Mouse (Mus musculus): Measurements from ENCODE around the gene Tlr2. TPM values are rescaled to one million over a fixed set of nuclear protein-coding genes. Genes with fewer than 3 reads are reported as not detected.
"Not testable (repeated sequence)": the region's sequence is repeated elsewhere in the genome, so short reads cannot be mapped to it uniquely, and the experiment has no call there.

Tlr2 gene
- total RNA-seq (2021) = 1 to 10 TPM; 2.8 to 5.0 TPM
- polyA plus RNA-seq (2012; rRNA removed) = 1.8 TPM in 2 replicates
- long read RNA-seq, partial matches to known transcripts = 1 of 5 reads
- long read RNA-seq, other reads (novel, unspliced or antisense) = 0 of 5 reads

DNA sequence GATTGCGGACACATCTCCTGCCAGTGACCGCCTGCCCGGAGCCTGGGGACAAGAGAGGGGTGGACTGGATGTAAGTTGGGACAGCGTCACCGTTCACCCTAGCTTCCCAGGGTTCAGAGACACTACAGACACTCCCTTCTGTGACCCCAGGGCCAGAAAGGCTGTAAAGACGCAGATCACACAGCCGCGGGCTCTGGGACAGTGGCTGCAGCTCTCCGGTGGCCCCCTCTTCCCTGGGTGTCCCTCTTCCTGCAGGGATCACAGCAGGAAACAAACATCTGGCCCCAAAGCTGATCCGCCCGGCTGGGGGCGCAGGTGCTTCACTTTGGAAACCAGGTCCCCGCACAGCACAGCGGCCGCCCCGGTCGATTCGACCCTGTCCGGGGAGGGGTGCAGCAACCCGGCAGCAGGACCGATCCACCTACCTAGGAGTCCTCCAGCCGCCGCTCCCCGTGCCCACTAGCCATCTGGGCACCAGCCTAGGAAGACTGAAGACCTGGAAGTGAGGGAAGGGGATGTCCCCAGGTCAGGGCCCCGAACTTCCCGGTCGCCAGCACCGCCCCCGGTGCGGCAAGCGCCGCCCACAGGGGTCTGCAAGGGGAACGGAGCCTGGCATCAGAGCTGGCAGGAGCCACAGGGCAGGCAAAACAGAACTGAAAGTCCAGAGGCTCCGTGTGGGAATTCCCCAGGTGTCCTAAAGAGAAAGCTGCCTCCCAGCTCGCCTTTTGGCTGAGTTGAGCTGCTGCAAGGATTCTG lies at the start of gene Tlr2:
Tlr2 (minus strand) TSS at position 673 of the 756 bp plus-strand sequence.
- peak; percentile 91 for DNase-seq

DNA sequence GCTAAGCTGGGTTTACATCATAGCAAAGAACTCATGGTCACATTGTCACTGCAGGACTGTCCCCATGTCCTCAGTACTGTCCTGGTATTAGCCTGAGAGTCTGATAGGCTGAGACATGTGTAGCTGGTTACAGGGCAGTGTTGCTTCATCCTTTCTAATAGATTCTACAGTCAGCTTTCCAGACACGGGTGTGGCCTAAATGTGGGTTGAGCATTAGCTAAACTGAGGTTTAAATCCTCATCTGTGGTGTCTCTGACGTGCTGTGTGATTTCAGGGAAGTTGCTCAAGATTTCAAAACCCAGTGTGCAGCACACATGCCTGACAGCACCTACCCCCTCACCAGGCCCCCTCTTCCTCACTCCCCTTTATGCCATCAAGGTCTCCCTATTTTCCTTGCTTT lies 43.6 kb upstream of the Tlr2 start:
- DNase-seq = no peak

DNA sequence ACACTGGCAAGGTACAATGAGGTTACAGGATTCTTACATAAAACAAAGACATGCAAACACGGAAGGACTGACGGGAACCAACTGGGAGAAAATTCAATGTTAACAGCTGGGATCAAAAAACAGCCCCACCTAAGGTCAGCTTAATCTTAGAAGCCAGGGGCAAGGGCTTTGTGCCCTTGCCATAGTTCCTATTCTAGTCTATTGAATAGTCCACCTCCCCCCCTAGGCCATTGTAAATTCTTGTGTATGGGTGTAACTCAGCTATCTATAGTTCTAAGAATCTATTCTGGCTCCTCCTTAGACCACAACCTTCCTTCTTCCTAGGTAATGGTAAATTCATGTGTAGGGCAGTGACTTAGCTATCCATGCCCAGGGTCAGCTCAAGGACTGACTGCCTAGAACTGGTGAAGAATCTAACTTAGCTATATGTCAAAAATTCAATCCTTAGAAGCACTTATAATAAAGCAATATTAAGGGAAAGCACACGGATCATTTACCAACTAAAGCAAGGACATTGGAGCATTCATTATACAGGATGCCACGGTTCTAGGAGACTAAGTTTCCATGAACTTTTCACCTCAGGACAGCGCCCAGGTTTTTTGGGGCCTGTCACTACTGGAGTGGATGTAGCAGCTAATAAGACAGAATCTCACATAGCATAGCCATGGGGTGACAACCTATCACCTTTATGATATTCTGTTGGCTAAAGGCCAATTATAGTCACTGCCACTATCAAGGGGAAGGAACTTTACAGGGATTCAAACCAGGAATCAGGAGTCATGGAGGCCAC lies 37.9 kb upstream of the Tlr2 start:
- not testable (repeated sequence) for DNase-seq

DNA sequence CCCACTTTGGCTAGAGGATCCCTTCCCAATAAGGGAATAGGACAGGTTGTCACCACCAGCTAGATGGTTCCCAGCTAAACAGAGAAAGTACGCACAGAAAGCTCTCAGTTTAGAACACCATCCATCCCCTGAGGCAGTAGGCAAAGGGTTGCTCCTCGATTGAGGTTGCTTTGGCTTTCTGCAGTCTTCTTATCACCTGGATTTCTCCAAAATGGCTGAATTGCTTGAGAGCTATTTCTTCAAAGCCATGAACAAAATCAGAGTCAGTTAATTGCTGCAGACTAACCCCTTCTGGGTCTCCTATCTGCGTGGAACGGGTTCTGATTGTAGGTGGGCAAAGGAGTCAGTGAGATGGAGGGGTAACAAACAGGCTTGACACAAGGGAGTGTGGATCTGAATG lies 37.2 kb upstream of the Tlr2 start:
- DNase-seq = no peak

DNA sequence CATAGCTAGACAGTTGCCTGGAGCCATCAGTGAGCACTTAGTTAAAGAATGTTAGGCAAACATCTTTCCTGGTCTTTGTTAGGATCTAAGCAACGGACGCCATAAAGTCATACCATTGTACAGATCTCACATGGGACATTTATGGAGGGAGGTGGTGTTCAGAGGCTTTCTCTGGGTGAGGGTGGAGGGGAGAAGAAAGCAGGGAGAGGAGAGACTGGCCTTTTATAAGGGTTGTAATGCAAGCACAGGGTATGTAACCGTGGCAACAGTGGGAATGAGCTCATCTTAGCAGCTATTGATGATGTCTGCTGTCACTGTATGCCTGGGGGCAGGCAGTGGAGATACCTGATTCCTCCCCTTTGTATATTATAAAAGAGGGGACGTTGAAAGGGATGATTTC lies 34.7 kb upstream of the Tlr2 start:
- DNase-seq = no peak

DNA sequence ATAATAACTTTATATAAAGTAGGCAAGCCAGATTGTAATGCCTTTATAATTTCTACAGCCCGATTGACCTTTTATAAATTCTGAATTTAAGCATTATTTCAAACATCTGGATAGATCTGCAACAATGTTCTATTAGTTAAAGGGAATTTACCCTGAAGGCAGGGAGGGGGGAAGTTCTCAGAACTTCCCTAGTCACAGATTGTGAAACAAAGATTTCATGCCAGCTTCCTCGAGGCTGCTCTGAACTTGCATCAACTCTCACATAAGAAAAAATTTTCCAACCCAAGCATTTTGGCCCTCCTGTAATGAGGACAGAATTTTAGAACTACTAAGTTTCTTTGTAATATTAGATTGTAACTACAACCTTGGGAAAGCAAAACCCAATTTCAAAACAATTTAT lies 33.5 kb upstream of the Tlr2 start:
- not testable (repeated sequence) for DNase-seq

DNA sequence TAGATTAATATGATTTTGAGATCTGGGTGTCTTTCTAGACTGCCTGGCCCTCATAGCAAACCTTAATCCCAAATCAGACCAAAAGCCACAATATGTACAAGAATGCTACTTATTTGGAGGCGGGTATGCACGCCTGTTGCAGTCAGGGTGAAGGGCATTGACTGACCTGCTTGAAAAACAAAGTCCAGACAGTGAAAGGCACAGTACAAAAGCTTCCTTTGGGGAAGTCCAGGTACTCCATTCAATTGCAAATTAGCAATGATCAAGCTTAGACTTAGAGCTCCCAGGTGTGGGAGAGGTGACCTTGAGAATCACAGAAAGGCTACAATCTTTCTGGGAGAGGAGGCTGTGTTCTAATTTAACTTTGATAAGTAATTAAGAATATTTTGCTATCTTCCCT lies 31.3 kb upstream of the Tlr2 start:
- DNase-seq = not testable (repeated sequence)

DNA sequence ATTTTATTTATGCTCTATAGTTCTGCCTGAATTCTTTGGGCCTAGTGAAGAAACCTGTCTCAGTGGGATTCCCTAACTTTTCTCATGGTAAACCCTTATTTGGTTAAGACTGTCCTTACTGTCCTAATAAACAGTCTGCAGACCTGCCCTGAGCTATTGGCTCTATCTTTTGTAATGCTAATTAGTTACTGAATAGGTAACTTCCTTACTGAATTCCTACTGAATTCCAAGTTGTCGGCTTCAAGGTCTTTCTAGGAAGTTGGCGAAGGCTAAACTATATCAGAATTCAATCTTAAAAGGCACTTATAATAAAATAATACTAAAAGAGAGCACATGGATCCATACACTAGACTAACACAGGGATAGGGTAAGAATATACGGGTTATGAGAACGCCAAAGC lies 30.4 kb upstream of the Tlr2 start:
- DNase-seq = not testable (repeated sequence)

DNA sequence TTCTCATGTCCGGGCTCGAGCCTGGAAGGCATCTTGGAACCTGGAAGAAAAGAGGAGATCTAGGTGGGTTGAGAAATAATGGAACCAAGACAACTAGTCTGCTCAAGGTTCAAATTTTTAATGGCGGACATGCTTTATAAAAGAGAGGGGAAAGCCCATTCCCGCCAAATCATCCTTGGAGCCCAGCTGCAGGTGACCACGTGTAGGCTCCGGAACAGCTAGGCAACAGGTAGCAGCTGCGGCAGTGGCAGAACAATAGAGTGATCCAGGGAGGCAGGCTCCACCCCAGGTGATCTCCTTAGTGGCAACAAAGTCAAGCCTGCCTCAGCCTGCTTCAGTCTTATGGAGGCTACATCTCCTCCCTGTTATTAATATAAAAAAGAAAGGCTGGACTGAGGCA lies 30.0 kb upstream of the Tlr2 start:
- not testable (repeated sequence) for DNase-seq

DNA sequence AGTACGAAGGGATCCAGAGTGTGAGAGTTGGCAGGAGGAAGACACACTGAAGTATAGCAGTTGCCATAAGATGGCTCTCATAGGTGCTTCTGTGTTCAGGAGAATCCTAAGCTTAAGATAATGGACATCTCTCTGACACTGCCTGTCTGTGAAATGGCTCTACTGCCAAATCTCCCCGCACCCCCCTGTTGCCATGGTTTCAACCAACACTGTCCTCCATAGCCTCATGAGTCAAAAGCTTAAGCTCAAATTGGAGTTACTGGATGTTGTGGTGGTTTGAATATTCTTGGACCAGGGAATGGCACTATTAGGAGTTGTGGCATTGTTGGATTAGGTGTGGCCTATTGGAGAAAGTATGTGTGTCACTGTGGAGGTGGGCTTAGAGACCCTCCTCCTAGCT lies 28.2 kb upstream of the Tlr2 start:
- no peak for DNase-seq

DNA sequence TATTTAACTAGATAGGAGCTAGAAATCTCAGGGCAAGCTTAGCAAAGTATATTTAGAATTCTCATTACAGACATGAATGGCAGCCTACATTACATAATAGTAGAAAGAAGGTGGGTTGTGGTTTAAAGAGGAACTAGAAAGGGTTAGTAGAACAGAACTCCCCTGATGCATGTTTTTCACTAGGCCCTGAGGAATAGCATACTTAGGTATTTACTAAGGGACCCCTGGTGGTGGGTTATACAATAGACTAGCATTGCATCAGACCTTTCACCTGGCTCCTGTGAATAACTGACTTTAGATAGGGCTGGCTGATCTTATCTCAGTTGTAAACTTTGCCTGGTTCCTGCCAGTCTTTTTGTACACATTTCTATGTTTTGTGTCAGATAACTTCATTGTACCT lies 25.5 kb upstream of the Tlr2 start:
- DNase-seq = not testable (repeated sequence)

DNA sequence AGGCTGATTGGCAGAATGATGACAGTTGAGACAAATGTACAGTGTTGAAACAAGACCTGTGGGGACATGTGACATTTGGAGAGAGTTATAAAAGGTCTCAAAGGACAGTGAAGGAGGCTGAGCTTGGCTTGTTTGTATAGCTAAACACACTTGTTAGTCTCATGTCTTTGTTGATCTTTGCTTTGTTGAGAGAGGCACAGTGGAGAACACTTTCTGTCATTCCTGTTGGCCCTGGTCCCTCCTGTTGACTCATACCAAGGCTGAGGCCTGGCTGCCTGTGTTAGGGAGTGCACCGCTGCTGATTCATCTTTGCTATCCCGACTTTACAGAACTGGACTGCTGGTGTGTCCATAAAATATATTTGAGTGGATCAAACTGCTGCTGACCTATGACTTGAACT lies 23.6 kb upstream of the Tlr2 start:
- peak; percentile 89 for DNase-seq

DNA sequence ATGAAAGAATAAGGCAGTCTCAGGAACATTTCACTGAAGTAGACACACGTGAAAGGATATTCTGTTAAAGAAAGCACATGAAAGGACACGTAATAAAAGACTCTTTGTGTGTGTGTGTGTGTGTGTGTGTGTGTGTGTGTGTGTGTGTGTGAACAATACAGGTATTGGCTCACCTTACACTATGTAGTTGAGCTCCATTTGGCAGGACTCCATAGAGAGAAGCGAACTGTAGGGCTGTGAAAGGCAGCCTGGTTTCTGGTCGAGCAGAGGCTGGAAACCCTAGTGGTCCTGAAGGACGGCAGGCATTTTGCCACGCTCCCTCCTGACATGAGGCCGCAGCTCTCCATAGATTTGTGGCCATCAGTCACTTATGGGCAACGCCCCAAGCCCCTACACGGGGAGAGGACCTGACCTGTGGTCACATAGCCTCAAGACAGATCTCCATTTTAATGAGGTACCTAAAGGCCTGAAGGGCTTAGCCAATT lies 22.5 kb upstream of the Tlr2 start:
- DNase-seq = no peak

DNA sequence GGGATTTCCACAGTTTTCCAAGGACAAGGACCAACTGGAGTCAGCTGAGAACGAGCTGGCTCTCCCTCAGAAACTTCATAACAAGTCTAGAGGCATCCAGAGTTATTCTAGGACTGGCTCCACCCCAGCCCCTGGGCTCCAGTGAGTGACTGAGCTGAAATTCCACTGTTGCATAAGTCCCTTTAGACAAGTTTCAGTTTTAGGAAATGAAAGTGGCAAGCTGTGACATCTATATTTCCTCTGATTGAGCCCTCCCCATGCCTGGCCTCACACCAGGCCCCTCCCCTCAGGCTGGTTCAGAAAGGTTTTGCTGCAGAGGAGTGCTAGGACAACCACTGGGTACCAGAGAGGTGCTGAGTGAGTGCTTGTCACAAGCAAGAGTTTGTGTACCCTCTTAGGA lies 21.4 kb upstream of the Tlr2 start:
- DNase-seq = peak; percentile 85

DNA sequence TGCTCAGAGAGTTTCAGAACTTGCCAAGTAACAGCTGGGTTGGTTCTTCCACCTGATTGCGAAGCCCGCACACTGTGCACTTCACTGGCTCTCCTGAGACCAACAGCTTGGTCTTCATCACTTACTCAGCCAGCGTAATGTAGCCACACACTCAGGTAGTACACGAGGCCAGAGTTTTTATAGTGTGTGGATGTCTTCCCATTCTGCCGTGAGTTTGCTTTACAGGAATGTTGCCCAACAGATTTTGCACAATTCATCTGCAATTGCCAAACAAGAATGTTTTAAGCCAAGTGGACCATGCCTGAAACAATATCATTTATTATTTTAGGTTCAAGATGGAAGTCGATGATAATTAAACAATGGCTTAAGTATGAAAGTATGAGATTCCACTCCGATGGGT lies 18.0 kb upstream of the Tlr2 start:
- peak; percentile 32 for DNase-seq

DNA sequence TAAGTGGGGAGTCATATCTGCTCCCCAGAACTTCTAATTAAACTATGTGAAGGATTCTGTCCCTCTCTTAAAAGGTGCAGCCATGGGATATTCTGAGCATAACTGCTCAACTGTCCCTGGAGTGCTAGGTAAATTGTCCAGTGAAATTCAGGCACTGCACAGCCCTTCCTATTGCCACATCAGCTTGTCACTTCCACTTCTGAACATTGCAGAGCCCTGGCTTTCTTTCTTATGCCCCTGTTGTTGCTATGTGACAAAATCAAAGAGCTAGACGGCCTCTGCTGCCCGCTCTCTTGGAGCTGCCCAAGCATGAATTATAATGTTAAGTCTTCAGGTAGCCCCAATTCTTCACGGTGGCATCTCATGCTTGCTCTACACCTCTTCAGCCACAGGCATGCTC lies 17.5 kb upstream of the Tlr2 start:
- DNase-seq = no peak

DNA sequence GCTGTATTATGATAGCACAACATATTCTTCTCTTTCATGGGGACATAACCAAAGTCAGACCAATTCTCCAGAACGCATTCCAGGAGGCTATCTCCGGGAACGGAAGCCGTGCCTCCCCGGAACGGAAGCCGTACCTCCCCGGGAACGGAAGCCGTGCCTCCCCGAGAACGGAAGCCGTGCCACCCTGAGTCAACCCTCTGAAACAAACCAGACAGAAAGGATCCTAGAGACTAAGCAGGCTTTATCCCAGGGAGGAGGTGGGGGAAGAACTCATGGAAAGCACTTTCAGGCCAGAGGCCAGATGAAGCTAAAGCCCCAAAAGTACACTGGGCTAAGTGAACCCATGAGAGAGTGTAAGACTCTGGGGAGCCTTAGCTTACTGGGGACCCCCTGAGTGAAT lies 16.1 kb upstream of the Tlr2 start:
- no peak for DNase-seq

DNA sequence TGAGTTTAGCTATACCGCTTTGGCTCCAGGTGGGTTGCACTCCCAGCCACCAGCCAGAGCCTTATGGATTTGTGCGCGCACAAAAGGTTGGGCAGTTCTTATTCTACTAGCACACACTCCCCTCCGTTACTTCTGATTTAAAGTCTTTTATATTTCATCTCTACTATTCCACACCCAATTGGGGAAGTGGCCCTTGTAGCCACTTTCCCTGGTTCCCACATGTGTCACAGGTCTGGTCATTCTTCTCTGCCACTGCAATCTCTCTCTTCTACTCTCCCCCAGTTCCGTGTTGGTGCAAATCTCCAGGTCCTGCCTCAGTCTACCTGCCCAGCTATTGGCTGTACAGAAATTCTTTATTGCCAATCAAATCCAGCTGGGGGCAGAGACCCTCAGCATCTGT lies 14.1 kb upstream of the Tlr2 start:
- DNase-seq = no peak

DNA sequence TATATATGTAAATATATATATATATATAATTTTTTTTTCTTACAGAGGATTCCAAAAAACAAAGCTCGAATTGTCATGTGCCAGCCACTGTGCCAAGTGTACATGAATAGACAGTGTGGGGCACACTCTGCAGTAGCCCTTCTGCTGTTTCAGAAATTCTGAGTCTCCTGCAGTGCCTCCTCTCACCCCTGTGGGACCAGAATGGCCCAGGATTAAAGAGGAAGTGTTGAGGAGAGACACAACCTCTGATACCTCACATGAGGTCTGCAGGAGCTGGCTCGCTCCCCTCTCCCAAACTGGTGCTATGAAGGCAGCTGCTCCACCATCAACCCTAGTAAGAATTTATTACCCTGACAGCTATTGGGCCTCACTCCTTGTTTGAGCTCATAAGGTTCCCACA lies 7.8 kb upstream of the Tlr2 start:
- no peak for DNase-seq

DNA sequence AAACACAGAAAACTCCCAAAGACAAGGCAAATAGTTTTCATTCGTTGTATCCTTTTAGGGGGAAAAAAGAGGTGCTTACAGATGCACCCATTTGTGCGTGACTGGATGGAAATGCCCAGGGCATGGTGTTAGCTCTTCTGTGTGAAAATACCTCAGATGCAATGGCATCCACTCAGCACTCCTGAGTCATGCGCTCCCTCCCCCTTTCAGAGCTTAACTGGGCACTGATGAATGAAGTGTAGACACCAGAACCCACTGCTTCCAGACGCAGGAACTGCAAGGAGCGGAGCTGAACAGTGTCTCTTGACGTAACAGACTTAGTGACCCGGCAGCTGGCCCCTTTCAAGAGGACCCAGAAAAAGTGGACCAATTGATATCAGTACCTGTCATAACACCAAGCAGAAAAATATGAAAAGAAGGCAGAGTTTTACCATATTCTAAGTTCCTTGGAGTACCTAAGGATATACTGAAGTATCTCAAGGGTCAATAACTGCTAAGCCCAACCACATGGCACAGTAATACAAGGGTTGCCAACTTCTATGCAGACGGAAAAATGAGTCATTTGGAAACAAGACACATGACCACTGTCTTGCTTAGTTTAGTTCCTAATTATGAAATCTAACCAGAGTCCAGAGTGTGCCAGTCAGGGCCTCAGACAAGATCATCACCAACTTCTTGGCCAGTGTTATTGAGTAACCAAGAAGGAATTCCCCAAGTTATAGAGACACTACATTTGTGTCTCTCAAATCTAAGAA lies 3.4 kb upstream of the Tlr2 start:
- peak; percentile 51 for DNase-seq

DNA sequence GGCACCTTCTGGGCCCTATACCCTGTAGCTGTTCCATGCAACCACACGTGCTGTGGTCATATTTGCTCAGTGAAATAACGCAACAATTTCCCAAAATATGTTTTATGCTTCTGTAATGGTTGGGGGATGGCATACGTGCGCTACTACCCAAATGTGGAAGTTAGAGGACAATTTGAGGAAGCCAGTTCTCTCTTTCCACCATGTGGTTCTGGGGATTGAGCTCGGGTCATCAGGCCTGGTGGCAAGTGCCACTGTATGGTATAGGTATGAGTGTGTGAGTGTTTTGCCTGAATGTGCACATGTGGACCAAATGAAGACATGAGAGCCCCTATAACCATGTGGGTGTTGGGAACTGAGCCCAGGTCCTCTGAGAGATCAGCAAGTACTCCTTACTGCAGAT lies 2.1 kb downstream of the Tlr2 start:
- DNase-seq = no peak

DNA sequence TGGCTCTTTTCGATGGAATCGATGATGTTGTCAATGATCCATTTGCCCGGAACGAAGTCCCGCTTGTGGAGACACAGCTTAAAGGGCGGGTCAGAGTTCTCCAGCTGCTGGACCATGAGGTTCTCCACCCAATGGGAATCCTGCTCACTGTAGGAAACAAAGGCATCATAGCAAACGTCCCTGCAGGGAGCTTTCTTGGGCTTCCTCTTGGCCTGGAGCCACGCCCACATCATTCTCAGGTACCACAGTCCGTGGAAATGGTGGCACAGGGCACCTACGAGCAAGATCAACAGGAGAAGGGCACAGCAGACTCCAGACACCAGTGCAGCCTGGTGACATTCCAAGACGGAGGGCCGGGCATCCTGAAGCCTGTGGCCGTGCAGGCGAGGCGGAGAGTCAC lies 4.9 kb downstream of the Tlr2 start:
- DNase-seq = no peak

Data from adrenal gland, adult 2 months (tissue).